Mouse (Mus musculus): Measurements from ENCODE around the gene Slc2a8.

Slc2a8 gene

GRCm38 (mm10) chr2:32971235-32971634 is 10.6 kb downstream of the Slc2a8 start:
- no peak for DNase-seq (ENCODE audit: low read depth, low spot score)

GRCm38 (mm10) chr2:32969326-32969725 is 12.6 kb downstream of the Slc2a8 start:
- no peak for DNase-seq (ENCODE audit: low read depth, low spot score)

- DNase-seq (ENCODE audit: low read depth, low spot score): no peak
Measured at GRCm38 (mm10) chr2:32968024-32968614, 13.8 kb downstream of the Slc2a8 start.

GRCm38 (mm10) chr2:32966689-32967631 is 14.9 kb downstream of the Slc2a8 start:
- DNase-seq (ENCODE audit: low read depth, low spot score): peak; percentile 89

GRCm38 (mm10) chr2:32966184-32966688 is 15.6 kb downstream of the Slc2a8 start:
- DNase-seq (ENCODE audit: low read depth, low spot score): no peak

GRCm38 (mm10) chr2:32965511-32966183 is 16.2 kb downstream of the Slc2a8 start:
- no peak for DNase-seq (ENCODE audit: low read depth, low spot score)

- no peak for DNase-seq (ENCODE audit: low read depth, low spot score)
Measured at GRCm38 (mm10) chr2:32964659-32965457, 17.0 kb downstream of the Slc2a8 start.

- no peak for DNase-seq (ENCODE audit: low read depth, low spot score)
Measured at GRCm38 (mm10) chr2:32963981-32964380, 17.9 kb downstream of the Slc2a8 start.

DNA sequence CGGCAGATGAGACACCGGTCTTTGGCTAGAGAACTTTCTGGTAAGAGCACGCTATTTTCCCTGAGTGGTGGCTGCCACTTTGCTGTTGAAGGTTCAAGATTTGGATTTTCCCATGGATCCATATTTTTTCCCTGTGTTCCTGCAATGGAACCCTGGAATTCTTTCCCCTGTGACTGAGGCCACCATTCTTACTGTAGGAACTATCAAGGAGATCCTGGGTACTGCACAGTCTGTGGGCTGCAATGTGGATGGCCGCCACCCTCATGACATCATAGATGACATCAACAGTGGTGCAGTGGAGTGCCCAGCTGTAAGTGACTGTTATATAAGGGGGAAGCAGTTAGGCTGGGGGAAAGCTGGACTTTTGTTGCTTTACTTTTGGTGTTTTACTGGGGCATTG is 18.3 kb downstream of the Slc2a8 start:
- no peak for DNase-seq (ENCODE audit: low read depth, low spot score)

DNA sequence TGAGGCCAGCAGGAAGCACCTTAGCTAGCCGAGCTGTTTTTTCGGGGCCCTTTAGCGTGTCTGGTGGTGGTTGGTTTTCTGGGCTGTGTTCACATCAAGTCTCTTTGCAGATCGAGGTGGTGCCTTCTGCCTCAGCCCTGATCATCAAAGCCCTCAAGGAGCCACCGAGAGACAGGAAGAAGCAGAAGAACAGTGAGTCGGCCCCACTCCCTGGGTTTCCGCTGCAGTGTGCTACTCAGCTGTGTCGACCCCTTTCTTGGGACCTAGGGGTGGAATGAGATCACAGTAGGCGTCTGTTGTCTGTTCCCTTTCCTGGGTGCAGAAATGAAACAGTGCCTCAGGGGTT is 19.0 kb downstream of the Slc2a8 start:
- no peak for DNase-seq (ENCODE audit: low read depth, low spot score)

- no peak for DNase-seq (ENCODE audit: low read depth, low spot score)
Measured at GRCm38 (mm10) chr2:32962062-32962874, 19.6 kb downstream of the Slc2a8 start.

GRCm38 (mm10) chr2:32961192-32961995 is 20.5 kb downstream of the Slc2a8 start, which contains the start of the genes Rpl12 and Lrsam1:
Gene Rpl12, plus strand, starts transcription at chr2:32961559.
Gene Lrsam1, minus strand, starts transcription at chr2:32961614.
- peak; percentile 95 for DNase-seq (ENCODE audit: low read depth, low spot score)

DNA sequence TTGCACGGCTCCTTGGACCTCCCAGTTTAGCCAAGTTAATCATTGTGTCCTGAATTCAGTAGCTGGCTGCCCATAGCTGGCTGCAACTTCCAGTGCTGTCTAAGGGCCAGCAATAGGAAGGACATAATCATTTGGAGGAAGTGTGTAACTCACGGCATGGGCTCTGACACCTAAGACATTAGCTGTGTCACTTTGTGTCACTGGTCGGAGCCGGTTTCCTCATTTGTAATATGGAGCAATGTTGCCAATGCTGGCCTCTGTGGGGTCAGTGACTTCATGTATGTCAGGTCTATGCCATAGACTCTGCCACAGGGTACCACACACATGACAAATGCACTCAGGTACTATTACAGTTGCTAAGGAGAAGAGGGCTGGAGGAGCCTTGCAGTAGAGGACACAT is 21.6 kb downstream of the Slc2a8 start:
- DNase-seq (ENCODE audit: low read depth, low spot score): no peak

DNA sequence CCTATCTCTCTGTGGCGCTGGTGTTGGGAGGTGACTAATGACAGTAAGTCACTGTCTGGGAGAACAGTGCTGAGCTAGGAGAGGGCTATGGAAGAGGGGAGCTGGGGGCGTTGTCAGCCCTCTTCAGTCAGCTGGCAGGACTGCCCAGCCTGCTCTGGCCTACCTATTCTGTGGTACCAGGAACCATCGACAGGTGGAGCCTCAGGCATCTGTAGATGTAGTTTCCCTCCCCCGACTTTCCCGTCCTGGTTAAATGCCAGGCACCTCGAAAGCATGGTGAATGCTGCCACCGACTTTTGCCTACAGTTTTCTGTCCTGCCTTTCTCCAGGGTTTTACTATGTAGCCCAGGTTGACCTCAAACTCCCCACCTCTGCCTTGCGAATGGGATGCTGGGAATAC is 24.5 kb downstream of the Slc2a8 start:
- DNase-seq (ENCODE audit: low read depth, low spot score): no peak

GRCm38 (mm10) chr2:32954581-32954980 is 27.3 kb downstream of the Slc2a8 start:
- DNase-seq (ENCODE audit: low read depth, low spot score): peak; percentile 24

DNA sequence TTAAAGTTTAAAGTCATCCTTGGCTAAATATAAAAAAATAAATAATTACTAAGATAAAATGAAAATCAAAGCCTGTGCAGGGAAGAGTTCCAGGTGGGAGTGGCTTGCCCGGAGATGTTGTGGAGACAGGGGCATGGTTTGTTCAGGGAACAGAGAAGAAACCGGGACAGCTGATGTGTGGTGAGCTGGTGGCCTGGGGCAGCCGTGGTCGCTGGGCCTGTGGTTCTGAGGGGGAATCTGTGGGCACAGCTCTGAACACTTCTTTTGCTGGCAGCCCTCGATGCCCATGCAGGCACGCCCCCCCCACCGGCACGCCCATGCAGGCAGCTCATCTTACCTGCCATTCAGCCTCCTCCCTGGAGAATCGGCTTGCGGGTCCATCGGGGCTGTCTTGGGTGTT is 34.4 kb downstream of the Slc2a8 start:
- DNase-seq (ENCODE audit: low read depth, low spot score): no peak

GRCm38 (mm10) chr2:32940483-32940882 is 41.4 kb downstream of the Slc2a8 start:
- DNase-seq (ENCODE audit: low read depth, low spot score): no peak

GRCm38 (mm10) chr2:32939418-32939817 is 42.5 kb downstream of the Slc2a8 start:
- peak; percentile 61 for DNase-seq (ENCODE audit: low read depth, low spot score)

DNA sequence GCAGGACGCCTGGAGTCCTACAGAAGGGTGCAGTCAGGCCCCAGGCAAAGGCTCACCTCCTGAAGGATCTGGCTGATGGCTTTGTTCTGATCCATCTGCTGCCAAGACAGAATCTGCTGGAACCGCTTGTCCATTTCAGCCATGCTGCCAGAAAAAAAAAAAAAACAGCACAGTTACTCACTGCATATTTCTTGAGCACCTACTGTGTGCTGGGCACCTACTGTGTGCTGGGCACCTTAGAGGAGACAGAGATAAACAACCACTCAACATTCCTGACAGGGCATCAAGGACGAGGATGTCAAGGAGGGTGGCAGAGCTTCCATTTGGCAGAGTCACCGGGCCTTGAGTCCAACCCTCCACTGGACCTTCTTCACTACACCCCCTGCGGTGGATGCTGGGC is 43.1 kb downstream of the Slc2a8 start:
- DNase-seq (ENCODE audit: low read depth, low spot score): no peak

- DNase-seq (ENCODE audit: low read depth, low spot score): no peak
Measured at GRCm38 (mm10) chr2:32931730-32932129, 50.2 kb downstream of the Slc2a8 start.
